Mouse (Mus musculus) hematopoietic stem cell, adult 5-6 weeks (primary cell): ENCODE data around the gene Actl7b. TPM values are rescaled to one million over a fixed set of nuclear protein-coding genes. Genes with fewer than 3 reads are reported as not detected.

Experiments used
- ATAC-seq, 2 experiments: fragments of 125-278 bp in 1 of 2; replicated peaks in 1 of 2; 2 replicates each; pipeline ENCODE4 v1.8.0; 2016 to 2017; ENCODE audit warnings: inconsistent platforms in 2 of 2, mild to moderate bottlenecking in 2 of 2, moderate number of reproducible peaks in 2 of 2, low read depth in 1 of 2, moderate TSS enrichment in 1 of 2; ENCODE audit not compliant: low FRiP score in 2 of 2, poor library complexity in 2 of 2, severe bottlenecking in 2 of 2, insufficient read depth in 1 of 2, low TSS enrichment in 1 of 2
- total RNA-seq: library from RNA; stranded (forward); fragments of 172-1452, 232-1000 nt; gene quantifications from 2 replicates; pipeline ENCODE4 v1.2.3, GENCODE M21; 2017

Gene Actl7b
- 0.38 and 1.6 TPM in 2 replicates for total RNA-seq

GRCm38 (mm10) chr4:56741041-56741493 is at the start of gene Actl7b:
Gene Actl7b (minus strand): TSS chr4:56741443.
- ATAC-seq = no peak

DNA sequence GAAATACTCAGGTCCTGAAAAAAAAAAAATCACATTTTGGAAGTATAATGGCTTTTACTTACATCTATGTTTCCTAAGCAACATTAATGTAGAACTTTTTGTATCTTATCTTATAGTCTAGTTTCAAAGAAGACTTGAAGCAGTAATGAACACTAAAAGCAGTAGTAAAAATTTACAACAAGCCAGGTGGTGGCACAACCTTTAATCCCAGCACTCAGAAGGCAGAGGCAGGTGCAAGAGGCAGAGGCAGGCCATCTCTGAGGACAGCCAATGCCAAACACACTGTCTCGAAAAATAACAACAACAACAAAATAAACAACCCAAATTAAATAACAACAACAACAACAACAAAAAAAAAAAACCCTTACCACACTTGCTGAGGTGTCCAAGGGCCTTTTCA is 29.8 kb upstream of the Actl7b start:
- no peak for ATAC-seq

DNA sequence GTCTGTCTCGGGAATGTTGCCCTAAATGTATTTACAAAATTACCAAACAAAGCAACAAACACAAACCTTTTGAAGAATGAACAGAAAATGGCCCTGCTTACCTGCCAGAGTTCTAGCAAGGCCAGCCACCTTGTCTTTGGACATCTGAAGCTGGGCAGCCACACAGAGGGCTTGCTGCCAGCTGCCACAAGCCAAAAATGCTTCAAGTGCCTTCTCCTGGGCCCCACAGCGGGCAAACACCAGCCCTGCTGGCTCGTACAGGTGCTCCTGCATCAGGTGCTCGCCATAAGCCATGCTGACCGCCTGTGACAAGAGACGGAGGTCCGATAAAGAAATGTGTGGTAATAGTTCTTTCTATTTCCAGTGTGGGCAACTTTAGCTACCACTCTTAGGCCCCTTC is 27.7 kb upstream of the Actl7b start:
- no peak for ATAC-seq

DNA sequence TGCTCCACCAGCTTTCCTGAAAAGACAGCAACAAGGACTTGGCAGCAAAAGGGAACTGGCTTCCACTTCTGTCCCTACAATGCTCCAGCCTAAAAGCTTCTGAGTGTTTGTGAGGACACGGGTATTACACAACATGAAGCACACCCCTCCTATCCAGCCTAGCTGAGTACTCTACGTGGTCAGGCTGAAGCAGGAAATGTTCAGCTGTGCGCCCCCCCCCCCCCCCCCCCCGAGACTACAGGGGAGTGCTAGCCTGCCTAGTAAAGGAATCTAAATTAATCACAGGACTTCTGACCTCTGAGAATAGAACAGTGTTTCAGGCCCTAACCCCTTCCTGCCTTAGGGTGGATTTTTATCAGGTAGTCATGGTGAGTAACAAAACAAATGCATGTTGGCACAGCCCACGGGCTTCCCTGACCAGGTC is 26.6 kb upstream of the Actl7b start:
- no peak for ATAC-seq

DNA sequence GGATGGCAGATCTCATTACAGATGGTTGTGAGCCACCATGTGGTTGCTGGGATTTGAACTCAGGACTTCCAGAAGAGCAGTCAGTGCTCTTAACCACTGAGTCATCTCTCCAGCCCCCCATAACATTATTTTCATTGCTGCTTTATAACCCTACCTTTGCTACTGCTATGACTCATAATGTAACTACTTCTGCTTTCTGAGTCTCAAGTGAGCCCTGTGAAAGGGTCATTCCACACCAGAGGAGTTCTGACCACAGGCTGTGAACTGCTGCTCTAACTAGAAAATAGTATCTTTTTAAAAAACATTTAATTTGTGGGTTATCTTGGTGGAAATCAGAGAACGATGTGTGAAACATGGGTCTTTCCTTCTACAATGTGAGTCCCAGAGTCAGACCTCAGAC is 16.4 kb upstream of the Actl7b start:
- no peak for ATAC-seq

DNA sequence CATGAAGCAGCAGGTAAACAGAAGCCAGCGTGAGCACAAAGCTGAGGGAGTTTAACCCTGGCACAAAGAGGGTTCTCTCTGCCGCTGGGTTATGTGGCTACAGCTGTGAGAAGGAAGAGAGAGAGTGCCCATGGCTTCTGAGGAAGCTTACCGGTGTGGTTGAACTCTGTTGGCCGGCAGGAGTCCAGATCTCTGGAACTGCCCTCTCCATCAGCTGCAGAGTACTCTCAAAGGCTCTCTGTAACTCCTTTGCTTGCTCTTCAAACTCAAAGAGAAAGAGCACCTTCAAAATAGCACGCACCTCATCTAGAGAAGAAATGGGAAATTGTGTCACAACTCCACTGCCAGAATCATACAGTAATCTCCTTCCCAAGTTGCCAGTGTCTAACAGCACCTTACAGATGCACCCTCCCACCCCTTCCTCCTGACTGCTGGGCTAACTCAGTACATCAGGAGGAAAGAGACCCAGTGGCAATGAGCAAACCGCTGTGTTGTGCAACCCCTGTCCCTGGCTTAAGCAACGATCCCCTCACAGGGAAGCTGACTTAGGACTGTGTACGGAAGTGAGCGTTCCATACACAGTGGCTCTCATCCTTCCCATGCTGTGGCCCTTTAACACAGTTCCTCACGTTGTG is 15.8 kb upstream of the Actl7b start:
- peak in 1 of 2 experiments; percentile 85; a peak in 2 of 4 replicates for ATAC-seq

DNA sequence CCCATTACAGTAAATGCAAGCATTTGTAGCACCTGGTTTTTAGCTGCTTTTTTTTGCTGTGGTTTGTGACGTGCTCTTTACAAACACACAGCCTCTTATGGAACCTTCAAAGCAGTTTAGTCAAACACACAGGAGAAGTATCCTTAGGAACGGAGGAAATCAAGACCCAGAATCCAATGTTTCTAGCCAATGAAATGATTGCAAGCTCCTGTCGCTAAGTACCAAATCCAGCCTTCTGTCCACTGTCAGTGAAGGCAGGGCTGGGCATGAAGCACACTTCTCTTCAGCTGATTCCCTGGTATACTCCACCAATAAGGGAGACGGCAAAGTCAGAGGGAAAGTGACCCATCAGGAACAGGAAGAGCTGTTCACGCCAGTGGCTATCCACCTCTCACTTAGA is 14.8 kb upstream of the Actl7b start:
- no peak for ATAC-seq

GRCm38 (mm10) chr4:56747456-56747855 is 6.2 kb upstream of the Actl7b start:
- no peak for ATAC-seq

DNA sequence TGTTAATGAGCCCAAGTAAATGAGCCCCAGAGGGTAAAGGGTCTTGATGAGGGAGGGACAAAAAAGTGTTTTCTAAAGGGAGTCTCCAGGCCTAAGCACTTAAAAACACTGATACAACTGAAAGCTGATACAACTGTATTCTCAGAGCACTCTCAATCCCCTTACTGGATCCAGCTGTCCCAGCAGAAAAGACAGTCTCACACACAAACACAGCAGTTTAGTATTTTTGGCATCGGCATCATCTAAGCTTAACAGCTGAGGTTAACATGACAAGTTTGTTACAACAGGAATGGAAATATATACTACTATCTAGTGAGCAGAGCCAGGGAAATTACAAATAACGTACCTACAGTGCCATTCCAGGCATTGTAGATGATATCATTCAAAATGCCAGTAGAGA is 5.1 kb upstream of the Actl7b start:
- ATAC-seq = no peak

GRCm38 (mm10) chr4:56743363-56744195 is 2.3 kb upstream of the Actl7b start, which contains the start of gene Actl7a:
Gene Actl7a (plus strand): TSS chr4:56743413.
- no peak for ATAC-seq

DNA sequence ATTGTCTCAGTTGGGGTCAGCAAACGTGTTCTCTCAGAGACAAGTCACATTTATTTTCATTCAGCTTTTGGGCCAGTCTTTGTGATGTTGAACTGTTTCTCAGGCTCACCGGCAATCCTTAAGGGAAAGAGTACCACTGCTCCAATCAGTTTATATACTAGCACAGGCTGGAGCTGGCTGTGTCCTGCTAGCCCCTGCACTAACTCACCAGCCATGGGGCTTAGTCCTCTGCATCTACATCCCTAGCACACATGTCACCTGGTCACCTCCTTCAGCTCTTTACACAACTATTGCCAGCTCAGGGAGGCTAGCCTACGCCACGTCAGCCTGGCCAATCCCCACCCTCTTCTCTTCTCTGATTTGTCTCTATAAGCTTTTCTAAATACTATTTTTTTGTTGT is 1.5 kb upstream of the Actl7b start:
- ATAC-seq = no peak

GRCm38 (mm10) chr4:56740611-56741010 is 632 bp downstream of the Actl7b start:
- ATAC-seq = no peak

DNA sequence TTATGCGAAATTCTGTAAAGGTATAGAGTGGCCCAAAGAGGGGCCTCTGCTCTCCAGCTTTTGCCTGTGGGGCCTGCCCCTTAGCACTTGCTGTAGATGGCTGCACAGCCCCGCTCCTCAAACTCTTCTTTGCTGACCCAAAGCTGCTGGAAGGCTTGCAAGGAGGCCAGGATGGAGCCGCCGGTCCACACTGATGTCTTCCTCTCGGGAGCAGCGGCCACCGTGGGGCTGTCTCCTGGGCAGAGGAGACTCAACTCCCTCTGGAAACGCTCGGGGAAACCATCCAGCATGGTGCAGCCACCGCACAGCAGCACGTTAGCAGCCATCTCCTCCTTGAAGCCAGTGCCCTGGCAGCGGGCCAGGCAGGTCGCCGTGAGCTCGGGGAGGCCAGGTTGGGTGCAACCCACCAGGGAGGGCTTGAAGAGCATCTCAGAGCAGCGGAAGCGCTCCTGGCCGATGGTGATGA is 1.2 kb downstream of the Actl7b start, which contains the start of gene Gm26657:
TSS of gene Gm26657 (plus strand) at position 51 of the 466 bp plus-strand sequence.
- ATAC-seq = no peak

- no peak for ATAC-seq
Measured at GRCm38 (mm10) chr4:56725839-56726238, 15.4 kb downstream of the Actl7b start.

GRCm38 (mm10) chr4:56723237-56723636 is 18.0 kb downstream of the Actl7b start:
- ATAC-seq = no peak

DNA sequence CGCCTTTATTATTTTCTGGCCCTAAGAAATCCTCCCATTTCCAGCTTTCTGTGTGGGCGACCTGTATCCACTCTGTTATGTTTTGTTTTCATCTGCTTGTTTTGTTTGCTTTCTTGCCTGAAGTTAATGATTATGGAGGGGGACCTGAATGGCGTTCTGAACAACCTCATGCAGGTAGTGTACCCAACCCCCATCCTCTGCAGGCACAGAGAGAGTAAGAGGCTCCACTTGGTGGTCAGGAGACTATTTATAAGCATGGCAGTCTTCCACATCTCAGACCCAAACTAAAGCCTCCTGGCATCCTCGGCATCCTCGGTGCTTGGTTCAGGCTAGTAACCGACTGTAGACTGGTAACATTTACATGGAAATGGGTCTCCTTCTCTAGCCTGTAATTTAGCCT is 18.9 kb downstream of the Actl7b start:
- ATAC-seq = no peak

DNA sequence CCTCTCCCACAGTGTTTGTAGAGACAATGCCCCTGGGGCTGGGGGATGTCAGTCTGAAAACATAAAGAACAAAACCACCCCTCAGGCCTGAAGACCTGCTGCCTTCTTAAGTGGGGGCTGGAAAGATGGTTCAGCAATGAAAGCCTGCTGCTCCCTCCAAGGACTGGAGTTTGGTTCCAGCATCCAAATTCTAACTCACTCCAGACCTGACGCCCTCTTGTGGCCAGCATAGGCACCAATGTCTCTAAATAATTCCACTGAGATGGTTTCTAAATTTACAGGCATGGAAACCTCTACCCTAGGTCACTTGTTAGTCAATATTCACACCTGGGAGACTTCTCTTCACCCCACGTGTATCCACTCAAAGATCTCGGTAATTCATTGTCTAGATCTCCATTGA is 19.8 kb downstream of the Actl7b start:
- ATAC-seq = 0 out of 4 replicates have a peak, but pooled peaks have one; percentile 32 to 45

DNA sequence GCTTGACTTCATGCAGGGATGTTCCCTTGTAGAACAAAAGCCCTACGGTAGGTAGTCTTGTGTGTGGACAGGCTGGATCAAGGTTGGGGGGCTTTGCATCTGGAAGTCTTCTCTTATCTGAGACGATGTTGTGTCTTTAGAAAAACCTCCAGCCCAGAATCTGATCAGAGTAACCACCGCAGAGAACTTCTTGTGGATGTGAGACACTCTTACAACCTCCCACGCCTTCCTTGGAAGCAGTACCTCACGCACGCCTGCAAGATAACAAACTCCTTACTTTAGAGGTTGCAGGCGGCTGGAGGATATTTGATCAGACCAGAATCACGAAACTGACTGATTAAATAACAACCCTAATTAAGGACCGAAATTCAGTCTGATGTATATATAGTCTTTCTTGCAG is 20.8 kb downstream of the Actl7b start:
- ATAC-seq = no peak
